Mouse (Mus musculus) layer of hippocampus, postnatal 14 days (tissue): ENCODE measurements at regions not wholly inside any gene's neighbourhood (a gene's known extent, or its start where the extent isn't known, plus 50 kb on each side); places are given as distances from the start of the nearest gene placed in this dataset.

Source experiments
- DNase-seq, 2 experiments: peaks; one replicate each; pipeline ENCODE4 v3.0.0; 2021 to 2022; ENCODE audit warnings: low spot score in 2 of 2, mixed read lengths in 1 of 2

DNA sequence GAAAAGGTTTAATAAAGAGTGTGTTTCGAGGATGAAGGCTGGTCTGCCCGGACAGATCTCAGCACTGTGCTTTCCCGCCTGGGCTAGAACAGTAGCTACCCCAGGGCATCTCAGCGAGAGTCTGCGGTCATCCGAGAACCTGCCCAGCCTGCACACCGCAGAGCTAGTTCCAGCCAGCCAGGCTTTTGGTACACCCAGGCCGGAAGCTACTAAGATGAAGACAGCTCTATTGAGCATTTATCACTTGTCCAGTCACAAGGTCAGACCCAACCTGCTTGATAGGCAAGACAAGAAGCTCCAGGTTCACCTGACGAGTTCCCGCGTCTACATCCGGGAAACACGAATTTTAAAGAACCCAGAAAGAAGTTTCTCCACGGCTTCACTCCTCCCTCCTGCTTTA is 72.8 kb upstream of the Cnot2 start:
- no peak for DNase-seq

DNA sequence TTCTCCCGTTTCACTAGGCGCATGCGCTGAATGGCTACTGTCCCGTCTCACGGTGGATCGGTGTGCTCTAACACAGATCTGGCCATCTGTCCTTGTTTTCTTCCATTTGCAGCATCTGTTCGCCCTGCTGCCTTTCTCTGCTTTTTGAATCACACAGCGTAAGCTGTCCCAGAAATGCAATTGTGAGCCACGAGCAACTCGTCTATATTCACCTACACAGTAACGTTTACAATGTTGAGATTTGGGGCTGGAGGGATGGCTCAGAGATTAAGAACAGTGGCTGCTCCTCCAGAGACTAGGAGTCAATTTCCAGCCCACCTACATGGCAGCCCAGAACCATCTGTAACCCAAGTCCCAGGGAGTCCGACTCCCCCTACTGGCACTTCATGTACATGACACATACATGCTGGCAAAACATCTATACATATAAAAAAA is 72.2 kb upstream of the Cnot2 start:
- peak; percentile 72 to 91 for DNase-seq

DNA sequence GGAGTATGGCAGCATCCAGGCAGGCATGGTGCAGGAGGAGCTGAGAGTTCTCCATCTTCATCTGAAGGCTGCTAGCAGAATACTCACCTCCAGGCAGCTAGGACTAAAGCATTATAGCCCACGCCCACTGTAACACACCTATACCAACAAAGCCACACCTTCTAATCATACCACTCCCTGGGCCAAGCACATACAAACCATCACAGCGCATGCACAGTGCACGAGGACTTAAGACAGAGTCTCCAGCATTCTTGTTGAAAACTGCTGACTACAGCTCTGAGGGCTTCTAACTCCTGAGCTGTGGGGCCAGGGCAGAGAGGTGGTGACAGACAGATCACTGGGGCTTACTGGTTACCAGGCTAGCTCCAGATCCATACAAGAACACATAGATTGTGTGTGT is 68.0 kb upstream of the Cnot2 start:
- no peak for DNase-seq

- DNase-seq, result no peak
These were observed 64.7 kb upstream of the Cnot2 start for GRCm38 (mm10) chr10:116646035-116646434.

GRCm38 (mm10) chr10:116645631-116646030 is 64.3 kb upstream of the Cnot2 start:
- DNase-seq, result no peak

DNA sequence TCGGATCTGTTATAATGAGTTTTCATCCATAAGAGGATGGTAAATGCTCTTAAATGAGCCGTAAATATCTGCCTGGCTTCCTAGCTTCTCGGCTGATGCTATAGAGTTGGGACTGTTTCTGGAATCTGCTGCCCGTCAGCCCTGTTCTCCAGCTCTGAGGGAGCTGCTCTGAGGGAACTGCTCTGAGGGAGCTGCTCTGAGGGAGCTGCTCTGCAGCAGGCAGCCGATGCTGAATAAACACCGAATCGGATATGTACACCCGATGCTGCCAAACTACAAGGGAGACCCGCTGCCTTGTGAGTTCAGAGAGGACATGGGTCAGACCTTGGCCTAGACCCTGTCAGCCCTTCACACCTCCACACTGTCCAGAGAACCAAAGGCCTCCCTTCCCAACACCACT is 63.8 kb upstream of the Cnot2 start:
- no peak for DNase-seq
